Mouse (Mus musculus): ENCODE data around the gene Fam210b. TPM values are rescaled to one million over a fixed set of nuclear protein-coding genes. Genes with fewer than 3 reads are reported as not detected.

Fam210b gene
- total RNA-seq, 4 experiments from 2014 or later = 5.4 to 6.8 (median 6.1) TPM

GRCm38 (mm10) chr2:172349776-172350175 lies 4.4 kb downstream of the Fam210b start:
- no peak for DNase-seq (ENCODE audit: low spot score in 2 of 2)

DNA sequence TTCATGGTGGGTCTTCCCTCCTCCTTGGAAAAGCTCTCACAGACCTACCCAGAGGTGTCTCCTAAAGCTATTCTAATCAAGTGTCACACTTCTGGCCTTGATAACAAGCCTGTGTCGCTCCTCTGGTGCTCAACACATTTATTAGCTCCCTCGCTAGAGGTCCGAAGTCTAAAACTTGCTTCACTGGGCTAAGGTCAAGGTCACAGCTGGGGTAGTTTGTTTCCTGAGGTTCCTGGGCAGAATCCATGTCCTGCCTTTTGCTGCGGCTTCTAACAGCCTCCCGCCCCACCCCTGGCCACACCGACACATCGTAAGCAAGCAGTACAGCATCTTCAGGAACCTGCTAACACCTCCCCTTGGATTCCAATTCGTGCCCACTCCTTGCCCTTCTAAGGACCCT lies 5.4 kb downstream of the Fam210b start:
- no peak for DNase-seq (ENCODE audit: low spot score in 2 of 2)

- no peak for DNase-seq (ENCODE audit: low spot score in 2 of 2)
These were observed 7.9 kb downstream of the Fam210b start for GRCm38 (mm10) chr2:172353218-172353617.

GRCm38 (mm10) chr2:172354761-172355160 lies 9.4 kb downstream of the Fam210b start:
- DNase-seq (ENCODE audit: low spot score in 2 of 2) = no peak

GRCm38 (mm10) chr2:172355833-172356232 lies 10.5 kb downstream of the Fam210b start:
- DNase-seq (ENCODE audit: low spot score in 2 of 2) = no peak

DNA sequence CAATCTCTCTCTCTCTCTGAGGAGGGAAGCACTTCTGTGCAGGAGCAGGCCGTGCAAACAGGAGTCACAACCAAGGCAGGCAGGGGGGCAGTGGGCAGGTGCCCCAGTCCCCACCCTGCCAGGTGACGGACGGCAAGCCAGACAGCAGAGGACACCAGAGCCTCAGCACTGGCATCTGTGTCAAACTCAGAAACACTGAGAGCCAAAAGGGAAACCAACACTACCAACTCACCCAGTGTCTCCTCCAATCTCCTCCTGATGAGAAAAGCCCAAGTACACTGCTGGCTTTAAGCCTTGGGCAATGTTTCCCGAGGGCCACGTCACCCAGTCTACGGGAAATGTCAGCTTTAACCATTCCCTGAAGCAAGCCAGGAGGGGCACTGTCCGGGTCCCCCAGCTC lies 17.8 kb downstream of the Fam210b start:
- DNase-seq (ENCODE audit: low spot score in 2 of 2) = peak; percentile 31 to 33

- DNase-seq (ENCODE audit: low spot score in 2 of 2) = peak; percentile 89 to 90
These were observed 25.3 kb downstream of the Fam210b start, which contains the start of the genes Aurka and Cstf1 for GRCm38 (mm10) chr2:172370411-172371223. TSS of gene Aurka (minus strand) at chr2:172370535. TSS of gene Cstf1 (plus strand) at chr2:172370681.

GRCm38 (mm10) chr2:172371258-172371657 lies 25.9 kb downstream of the Fam210b start:
- no peak for DNase-seq (ENCODE audit: low spot score in 2 of 2)

DNA sequence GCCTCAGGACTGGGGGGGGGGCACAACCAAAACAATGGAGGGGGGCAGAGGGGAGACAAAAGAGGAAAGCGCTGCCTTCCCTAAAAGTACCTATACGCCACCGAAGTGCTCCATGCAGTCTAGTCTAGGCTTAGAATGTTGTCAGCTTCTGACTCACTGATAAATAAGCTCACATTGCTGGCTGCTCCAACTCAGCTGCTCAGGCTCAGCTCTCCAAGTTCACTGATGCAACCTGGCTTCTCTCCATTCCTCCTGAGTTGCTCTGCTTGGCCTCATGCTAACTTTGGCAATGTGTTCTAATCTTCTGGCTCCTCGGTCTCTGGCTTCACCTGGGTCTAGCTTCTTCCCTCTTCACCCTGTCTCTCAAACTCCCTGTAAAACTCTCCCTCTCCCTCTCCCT lies 31.2 kb downstream of the Fam210b start:
- no peak for DNase-seq (ENCODE audit: low spot score in 2 of 2)

GRCm38 (mm10) chr2:172376999-172377515 lies 31.7 kb downstream of the Fam210b start:
- DNase-seq (ENCODE audit: low spot score in 2 of 2) = no peak

- DNase-seq (ENCODE audit: low spot score in 2 of 2) = no peak
These were observed 33.0 kb downstream of the Fam210b start for GRCm38 (mm10) chr2:172378332-172378731.

DNA sequence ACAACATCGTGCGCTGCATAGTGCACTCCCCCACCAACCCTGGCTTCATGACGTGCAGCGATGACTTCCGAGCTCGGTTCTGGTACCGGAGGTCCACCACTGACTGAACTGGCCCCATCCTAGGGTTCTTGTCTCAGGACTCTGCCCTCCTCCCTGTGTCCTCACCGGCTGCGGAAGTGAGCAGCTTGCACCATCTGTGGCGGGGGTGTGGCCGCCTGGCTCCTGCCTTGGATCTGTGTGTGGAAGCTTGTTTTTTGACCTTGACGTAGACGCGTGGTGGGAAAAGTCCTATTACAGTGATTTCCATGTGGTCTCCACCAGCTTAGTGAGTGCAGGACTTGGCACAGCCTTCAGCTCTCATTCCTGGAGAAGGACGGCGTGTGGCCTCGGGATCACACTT lies 35.1 kb downstream of the Fam210b start:
- no peak for DNase-seq (ENCODE audit: low spot score in 2 of 2)

DNA sequence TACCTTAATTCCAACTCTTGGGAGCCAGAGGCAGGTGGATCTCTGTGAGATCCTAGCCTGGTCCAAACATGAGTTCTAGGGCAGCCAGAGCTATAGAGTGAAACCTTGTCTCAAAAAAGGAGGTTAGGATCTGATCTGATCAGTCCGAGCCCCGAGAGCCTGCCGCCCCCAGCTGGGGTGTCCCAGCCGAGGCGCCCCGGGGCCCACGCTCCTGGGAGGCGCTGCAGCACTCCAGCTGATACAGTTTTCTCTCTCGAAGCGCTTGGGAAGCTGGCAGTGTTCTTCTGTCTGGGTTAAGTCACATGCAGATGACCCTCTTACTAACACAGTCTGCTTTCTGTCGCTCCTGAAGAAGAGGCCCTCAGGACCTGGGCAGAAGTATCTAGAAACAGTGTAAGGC lies 36.0 kb downstream of the Fam210b start:
- DNase-seq (ENCODE audit: low spot score in 2 of 2) = no peak

GRCm38 (mm10) chr2:172381898-172382297 lies 36.5 kb downstream of the Fam210b start:
- DNase-seq (ENCODE audit: low spot score in 2 of 2) = no peak

DNA sequence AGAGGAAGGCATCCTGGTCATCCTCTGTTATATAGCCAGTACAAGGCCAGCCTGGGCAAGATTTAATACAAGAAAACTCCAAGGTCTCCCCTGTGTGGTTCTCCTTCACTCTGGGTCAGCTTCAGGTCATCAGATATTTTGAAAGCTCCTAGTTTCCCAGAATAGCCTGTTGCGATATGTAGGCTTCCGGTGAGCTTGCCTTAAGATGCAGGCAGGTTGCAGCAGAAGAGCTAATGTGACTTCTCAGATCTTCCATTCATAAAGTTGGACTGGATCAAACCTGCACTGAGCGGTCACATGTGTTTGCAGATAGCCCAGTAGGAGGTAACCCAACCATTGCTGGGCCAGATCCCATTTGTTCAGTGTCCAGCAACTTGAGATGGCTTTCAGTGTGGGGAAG lies 39.4 kb downstream of the Fam210b start:
- no peak for DNase-seq (ENCODE audit: low spot score in 2 of 2)

- DNase-seq (ENCODE audit: low spot score in 2 of 2) = no peak
These were observed 45.0 kb downstream of the Fam210b start for GRCm38 (mm10) chr2:172390341-172390740.

- DNase-seq (ENCODE audit: low spot score in 2 of 2) = no peak
These were observed 46.7 kb downstream of the Fam210b start for GRCm38 (mm10) chr2:172392041-172392521.

DNA sequence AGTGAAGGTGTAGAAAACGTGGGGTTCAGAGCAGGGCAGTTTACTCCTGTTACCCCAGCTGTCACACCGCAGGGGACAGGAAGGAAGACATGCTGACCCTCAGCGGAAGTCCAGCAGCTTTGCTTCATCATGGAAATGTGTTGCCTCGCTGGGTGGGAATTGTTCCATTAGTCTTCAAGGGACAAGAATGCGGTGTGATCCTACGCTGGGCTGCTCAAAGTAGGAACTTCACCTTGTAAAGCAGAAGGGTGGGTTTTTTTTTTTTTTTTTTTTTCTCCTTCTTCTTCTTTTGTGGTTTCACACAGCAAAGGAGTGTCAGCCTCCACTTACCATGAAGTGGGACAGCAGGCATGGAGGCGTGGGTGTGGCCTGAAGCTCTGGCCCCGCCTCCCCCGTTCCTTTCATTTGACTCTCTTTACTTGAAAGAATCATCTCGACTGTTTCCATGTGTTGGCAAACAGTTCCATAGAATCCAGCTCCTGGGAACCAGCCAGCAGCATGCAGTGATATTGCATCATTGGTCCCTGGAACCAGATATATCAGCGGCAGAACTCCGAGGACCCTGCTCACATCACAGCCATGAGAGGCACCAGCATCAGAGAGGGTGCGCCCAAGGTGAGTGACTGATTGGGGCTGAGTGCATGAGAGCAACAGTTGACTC lies 48.2 kb downstream of the Fam210b start, which contains the start of gene Cass4:
Gene Cass4, plus strand, starts transcription at position 404 of the 661 bp plus-strand sequence.
- peak in 1 of 2 experiments; percentile 11 for DNase-seq (ENCODE audit: low spot score in 2 of 2)

- no peak for DNase-seq (ENCODE audit: low spot score in 2 of 2)
These were observed 48.7 kb downstream of the Fam210b start for GRCm38 (mm10) chr2:172394052-172394392.

GRCm38 (mm10) chr2:172394671-172395070 lies 49.3 kb downstream of the Fam210b start:
- no peak for DNase-seq (ENCODE audit: low spot score in 2 of 2)

- no peak for DNase-seq (ENCODE audit: low spot score in 2 of 2)
These were observed 50.6 kb downstream of the Fam210b start for GRCm38 (mm10) chr2:172395961-172396360.

GRCm38 (mm10) chr2:172399901-172400300 lies 54.5 kb downstream of the Fam210b start:
- no peak for DNase-seq (ENCODE audit: low spot score in 2 of 2)

Measured in gastrocnemius, adult 8-10 months (tissue).